Mouse (Mus musculus) stomach, postnatal 0 days (tissue): ENCODE measurements at regions not wholly inside any gene's neighbourhood (a gene's known extent, or its start where the extent isn't known, plus 50 kb on each side); places are given as distances from the start of the nearest gene placed in this dataset.

Experiments
- ATAC-seq: fragments of 200-750 bp; cut with Nextera tagmentation; 2 replicates; pipeline ENCODE4 v1.8.0; 2017; ENCODE audit not compliant: low FRiP score, low TSS enrichment
- DNase-seq: peaks from one replicate; pipeline ENCODE4 v3.0.0-alpha.2; 2016; ENCODE audit warnings: low spot score
- H3K27ac ChIP-seq: fragments of 300-500 bp; sonication (generic); replicated peaks from 2 replicates; pipeline ENCODE4 v1.5.1; 2014; ENCODE audit warnings: mild to moderate bottlenecking, control low read depth
- H3K27me3 ChIP-seq: fragments of 300-500 bp; sonication (generic); 2 replicates; pipeline ENCODE4 v1.6.1; 2014; ENCODE audit warnings: low read length; ENCODE audit not compliant: control insufficient read depth, insufficient read depth
- H3K36me3 ChIP-seq: fragments of 300-500 bp; sonication (generic); 2 replicates; pipeline ENCODE4 v1.6.1; 2014; ENCODE audit warnings: low read length, mixed read lengths; ENCODE audit not compliant: control insufficient read depth, insufficient read depth
- H3K4me1 ChIP-seq: fragments of 300-500 bp; sonication (generic); replicated peaks from 2 replicates; pipeline ENCODE4 v1.6.1; 2014; ENCODE audit warnings: antibody characterized with exemption; ENCODE audit not compliant: control insufficient read depth, insufficient read depth
- H3K4me2 ChIP-seq: fragments of 300-500 bp; sonication (generic); replicated peaks from 2 replicates; pipeline ENCODE4 v1.6.1; 2014; ENCODE audit warnings: low read depth, mild to moderate bottlenecking, control low read depth, moderate library complexity
- H3K4me3 ChIP-seq: fragments of 300-500 bp; sonication (generic); 2 replicates; pipeline ENCODE4 v1.5.1; 2014; ENCODE audit warnings: low read depth, low read length, control low read depth
- H3K9ac ChIP-seq: fragments of 300-500 bp; sonication (generic); 2 replicates; pipeline ENCODE4 v1.6.1; 2014; ENCODE audit warnings: mild to moderate bottlenecking, low read length, control low read depth, mixed read lengths
- H3K9me3 ChIP-seq: fragments of 300-500 bp; sonication (generic); 2 replicates; pipeline ENCODE4 v1.6.1; 2016; ENCODE audit warnings: low read length; ENCODE audit not compliant: control insufficient read depth
- CTCF ChIP-seq: IDR thresholded peaks from 2 replicates; pipeline ENCODE4 v1.5.1; 2016; ENCODE audit warnings: antibody characterized with exemption, low read depth, mild to moderate bottlenecking, moderate library complexity
- EP300 ChIP-seq: optimal IDR thresholded peaks from 2 replicates; pipeline ENCODE3; 2016; ENCODE audit warnings: antibody characterized with exemption
- WGBS: fragments of 180-500 bp; shearing (Covaris S2); extraction: QIAGEN DNeasy Blood & Tissue Kit; methylation state at CpG from one replicate; pipeline ENCODE4 v1.1.7; 2014; 5-methylcytosine and 5-hydroxymethylcytosine counted together

- Histone ChIP-seq H3K4me1 (no peaks in the 10 kb centered on the region), H3K36me3 (no peaks in the 10 kb centered on the region), H3K9ac (no peak overlapping the region), H3K9me3 (no peaks in the 10 kb centered on the region), H3K27me3 (no peaks in the 10 kb centered on the region), H3K27ac (no peak overlapping the region), H3K4me3 (no peak overlapping the region), H3K4me2 (no peak overlapping the region)
- 28% methylated on average over 3 of the region's 3 CpGs for WGBS
- TF ChIP-seq EP300 (no peak), CTCF (no peak)
- ATAC-seq (no peak), DNase-seq (no peak)
Measured at GRCm38 (mm10) chr6:7790040-7790439, 54.6 kb upstream of the C1galt1 start.

GRCm38 (mm10) chr6:7789071-7789470 lies 55.6 kb upstream of the C1galt1 start:
- no peaks in the 10 kb centered on the region for H3K27me3 ChIP-seq
- H3K4me2 ChIP-seq: no peak overlapping the region
- DNase-seq (peak; percentile 71), ATAC-seq (peak; percentile 94)
- no peak overlapping the region for H3K9ac ChIP-seq
- H3K4me1 ChIP-seq: no peaks in the 10 kb centered on the region
- no peak overlapping the region for H3K4me3 ChIP-seq
- TF ChIP-seq CTCF (no peak), EP300 (no peak)
- H3K27ac ChIP-seq: 0 out of 2 replicates have a peak overlapping the region, but pooled peaks have one; percentile 14
- no peaks in the 10 kb centered on the region for H3K9me3 ChIP-seq
- 37% methylated on average over 3 of the region's 3 CpGs for WGBS
- H3K36me3 ChIP-seq: no peaks in the 10 kb centered on the region

- ATAC-seq (no peak), DNase-seq (no peak)
- H3K9me3 ChIP-seq: no peaks in the 10 kb centered on the region
- H3K4me2 ChIP-seq: no peak overlapping the region
- 35% methylated on average over 4 of the region's 4 CpGs for WGBS
- H3K4me3 ChIP-seq: no peak overlapping the region
- no peak overlapping the region for H3K9ac ChIP-seq
- no peak for TF ChIP-seq EP300
- no peak for TF ChIP-seq CTCF
- no peaks in the 10 kb centered on the region for H3K4me1 ChIP-seq
- no peak overlapping the region for H3K27ac ChIP-seq
- H3K36me3 ChIP-seq: no peaks in the 10 kb centered on the region
- H3K27me3 ChIP-seq: no peaks in the 10 kb centered on the region
Measured at GRCm38 (mm10) chr6:7785407-7785806, 59.2 kb upstream of the C1galt1 start.

GRCm38 (mm10) chr6:7783059-7783458 lies 61.6 kb upstream of the C1galt1 start:
- H3K4me2 ChIP-seq: no peak overlapping the region
- no peaks in the 10 kb centered on the region for H3K9me3 ChIP-seq
- 58% methylated on average over 1 of the region's 1 CpGs for WGBS
- H3K4me3 ChIP-seq: no peak overlapping the region
- no peaks in the 10 kb centered on the region for H3K27me3 ChIP-seq
- no peak for TF ChIP-seq EP300
- TF ChIP-seq CTCF: no peak
- H3K9ac ChIP-seq: no peak overlapping the region
- DNase-seq: no peak
- no peaks in the 10 kb centered on the region for H3K36me3 ChIP-seq
- no peak for ATAC-seq
- no peaks in the 10 kb centered on the region for H3K4me1 ChIP-seq
- H3K27ac ChIP-seq: no peak overlapping the region

- H3K4me1 ChIP-seq: no peaks in the 10 kb centered on the region
- H3K27ac ChIP-seq: no peak overlapping the region
- H3K27me3 ChIP-seq: no peaks in the 10 kb centered on the region
- no peaks in the 10 kb centered on the region for H3K9me3 ChIP-seq
- H3K4me3 ChIP-seq: no peak overlapping the region
- H3K36me3 ChIP-seq: no peaks in the 10 kb centered on the region
- DNase-seq (no peak), ATAC-seq (no peak)
- H3K4me2 ChIP-seq: no peak overlapping the region
- no peak overlapping the region for H3K9ac ChIP-seq
- no peak for TF ChIP-seq EP300
- TF ChIP-seq CTCF: no peak
- WGBS: 86% methylated on average over 2 of the region's 2 CpGs
Measured at GRCm38 (mm10) chr6:7779959-7780358, 64.7 kb upstream of the C1galt1 start.

GRCm38 (mm10) chr6:7778642-7779404 lies 65.8 kb upstream of the C1galt1 start:
- Histone ChIP-seq H3K9me3 (no peaks in the 10 kb centered on the region), H3K27me3 (no peaks in the 10 kb centered on the region), H3K27ac (no peak overlapping the region), H3K4me2 (no peak overlapping the region), H3K4me3 (no peak overlapping the region), H3K36me3 (no peaks in the 10 kb centered on the region), H3K4me1 (no peaks in the 10 kb centered on the region), H3K9ac (no peak overlapping the region)
- 29% methylated on average over 7 of the region's 7 CpGs for WGBS
- DNase-seq: no peak
- TF ChIP-seq CTCF: no peak
- no peak for TF ChIP-seq EP300
- ATAC-seq: no peak
